Mouse (Mus musculus) heart, adult 8-10 months (tissue): ENCODE results near the gene Mcur1. TPM values are rescaled to one million over a fixed set of nuclear protein-coding genes. Genes with fewer than 3 reads are reported as not detected.

ENCODE experiments used
- total RNA-seq, 4 experiments: library from RNA; stranded (reverse); gene quantifications; 2 replicates each; pipeline ENCODE4 v1.2.4; 2022

Gene Mcur1
- total RNA-seq, 4 experiments from 2014 or later: 43.2 to 51.2 (median 48.7) TPM

Other genes with a start within 250 kb of the Mcur1 start
- 10 to 100 TPM; 57.4 to 64.4 (median 63.0) TPM for gene Sirt5, start 194.7 kb downstream of the Mcur1 start, total RNA-seq
- gene Nol7, start 161.8 kb downstream of the Mcur1 start, total RNA-seq: 100 to 1,000 TPM in 3 of 4 experiments, 10 to 100 TPM in 1; 84.2 to 130 (median 113) TPM
- gene Ranbp9, start 78.9 kb downstream of the Mcur1 start, total RNA-seq: 10 to 100 TPM; 35.9 to 46.7 (median 41.6) TPM
- under 1 TPM in 2 of 4 experiments, not detected in 2; 0.09 to 0.16 TPM for gene Rnf182, start 55.5 kb upstream of the Mcur1 start, total RNA-seq
- 1 to 10 TPM; 1.9 to 2.5 (median 2.2) TPM for gene Cd83, start 224.6 kb upstream of the Mcur1 start, total RNA-seq